Mouse (Mus musculus): ENCODE measurements at regions not wholly inside any gene's neighbourhood (a gene's known extent, or its start where the extent isn't known, plus 50 kb on each side); places are given as distances from the start of the nearest gene placed in this dataset.
"Not testable (repeated sequence)": the region's sequence is repeated elsewhere in the genome, so short reads cannot be mapped to it uniquely, and the experiment has no call there.

DNA sequence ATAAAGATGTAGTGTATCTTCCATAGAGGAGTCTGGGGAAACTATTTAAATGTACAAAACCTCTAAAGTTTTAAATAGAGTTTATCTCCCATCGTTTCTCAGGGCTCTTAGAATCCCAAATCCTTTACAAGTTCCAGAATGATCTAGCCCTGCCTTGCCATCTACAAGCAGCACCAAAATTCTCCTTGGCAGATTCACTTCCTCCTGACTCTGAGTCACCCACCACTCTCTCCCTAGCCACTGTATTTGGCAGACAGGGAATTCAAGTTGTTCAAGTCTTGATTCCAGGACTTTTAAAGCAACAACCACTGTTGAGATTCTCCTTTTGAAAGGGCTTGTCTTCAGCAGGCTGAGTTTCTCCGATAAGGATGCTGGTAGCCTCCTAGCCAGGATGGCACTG, 77.1 kb upstream of the Fam78b start:
- no peaks in the 10 kb centered on the region for H3K36me3 ChIP-seq
- H3K4me1 ChIP-seq: peaks cover 12% of the 10 kb centered on the region
- DNase-seq (ENCODE audit: low spot score): no peak
- H3K4me3 ChIP-seq: no peak overlapping the region
- no peaks in the 10 kb centered on the region for H3K27me3 ChIP-seq (ENCODE audit: low read depth, poor library complexity, severe bottlenecking)
- no peaks in the 10 kb centered on the region for H3K9me3 ChIP-seq (replicated peaks)
- no peak overlapping the region for H3K27ac ChIP-seq (replicated peaks)
- 89% methylated on average over 2 of the region's 2 CpGs for WGBS

DNA sequence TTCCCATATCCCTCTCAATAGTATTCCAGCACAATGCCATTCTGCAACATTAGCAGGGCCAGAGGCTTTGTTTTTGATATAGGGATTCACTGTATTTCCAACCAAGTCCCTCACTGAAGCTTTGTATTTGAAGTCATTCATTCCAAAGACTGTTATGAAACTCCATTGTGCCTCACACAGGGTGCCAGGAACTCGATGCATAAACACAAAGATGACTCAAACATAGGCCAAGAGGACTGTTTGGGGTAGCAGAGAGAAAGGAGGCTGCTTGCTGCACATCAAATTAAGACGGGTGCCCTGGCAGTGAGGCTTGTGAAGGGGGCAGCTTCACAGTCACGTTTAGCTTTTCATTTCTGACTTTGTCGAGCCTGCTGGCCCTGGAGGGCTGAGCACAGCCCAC, 75.1 kb upstream of the Fam78b start:
- H3K36me3 ChIP-seq: no peaks in the 10 kb centered on the region
- no peak for DNase-seq (ENCODE audit: low spot score)
- no peak overlapping the region for H3K27ac ChIP-seq (replicated peaks)
- no peak overlapping the region for H3K4me3 ChIP-seq
- H3K4me1 ChIP-seq: peaks cover 12% of the 10 kb centered on the region
- WGBS: 46% methylated on average over 4 of the region's 4 CpGs
- no peaks in the 10 kb centered on the region for H3K9me3 ChIP-seq (replicated peaks)
- H3K27me3 ChIP-seq (ENCODE audit: low read depth, poor library complexity, severe bottlenecking): no peaks in the 10 kb centered on the region

- not testable (repeated sequence) for H3K9me3 ChIP-seq (replicated peaks); H3K4me1 ChIP-seq; H3K27ac ChIP-seq (replicated peaks); H3K36me3 ChIP-seq; DNase-seq (ENCODE audit: low spot score); H3K27me3 ChIP-seq (ENCODE audit: low read depth, poor library complexity, severe bottlenecking)
- 66% methylated on average over 9 of the region's 9 CpGs for WGBS
- peak overlapping the region; percentile 41 for H3K4me3 ChIP-seq
These were observed 61.5 kb upstream of the Fam78b start for GRCm38 (mm10) chr1:166939744-166940143.

DNA sequence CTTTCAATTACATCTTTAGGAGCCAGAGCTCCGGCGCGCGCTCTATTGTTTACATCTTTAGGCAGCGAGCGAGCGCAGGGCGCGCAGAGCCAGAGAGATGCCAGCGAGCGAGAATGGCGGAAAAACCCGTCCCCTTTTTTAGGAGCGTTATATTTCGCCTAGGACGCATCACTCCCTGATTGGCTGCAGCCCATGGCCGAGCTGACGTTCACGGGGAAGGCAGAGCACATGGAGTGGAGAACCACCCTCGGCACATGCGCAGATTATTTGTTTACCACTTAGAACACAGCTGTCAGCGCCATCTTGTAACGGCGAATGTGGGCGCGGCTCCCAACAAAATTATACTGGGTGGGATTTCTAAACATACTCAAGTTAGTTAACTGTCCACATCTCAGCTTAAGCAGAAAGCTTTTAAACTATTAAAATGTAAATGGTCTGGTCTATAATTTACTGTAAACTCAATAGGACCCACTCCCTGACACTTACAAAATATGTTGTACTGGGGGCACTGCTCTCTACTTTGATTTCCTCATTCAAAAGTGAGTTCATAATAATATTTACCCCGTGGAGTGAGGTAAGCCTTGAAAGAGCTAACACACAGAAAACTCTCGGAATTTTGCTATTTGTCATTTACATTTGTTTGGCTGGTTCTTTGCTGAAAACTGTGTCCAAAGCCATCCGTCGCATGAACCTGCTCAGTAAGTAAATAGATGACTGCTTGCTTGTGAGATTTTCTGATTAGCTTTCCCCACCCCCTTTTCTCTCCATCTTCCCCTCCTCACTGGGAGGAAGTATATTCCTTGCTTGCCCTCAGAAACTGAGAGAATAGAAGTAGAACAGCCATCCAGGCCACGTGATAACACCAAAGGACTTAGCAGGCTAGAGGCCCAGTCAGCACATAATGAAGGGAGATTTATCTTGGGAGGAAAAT, 60.8 kb upstream of the Fam78b start:
- peak; percentile 20 for DNase-seq (ENCODE audit: low spot score)
- H3K27ac ChIP-seq (replicated peaks): 0 out of 2 replicates have a peak overlapping the region, but pooled peaks have one; percentile 42
- not testable (repeated sequence) for H3K4me1 ChIP-seq; H3K9me3 ChIP-seq (replicated peaks); H3K27me3 ChIP-seq (ENCODE audit: low read depth, poor library complexity, severe bottlenecking); H3K36me3 ChIP-seq
- WGBS: 64% methylated on average over 31 of the region's 31 CpGs
- peak overlapping the region; percentile 41 for H3K4me3 ChIP-seq

- no peak overlapping the region for H3K27ac ChIP-seq (replicated peaks)
- H3K4me1 ChIP-seq: no peaks in the 10 kb centered on the region
- no peak for DNase-seq (ENCODE audit: low spot score)
- no peaks in the 10 kb centered on the region for H3K36me3 ChIP-seq
- H3K4me3 ChIP-seq: no peak overlapping the region
- WGBS: 80% methylated on average over 1 of the region's 1 CpGs
- no peaks in the 10 kb centered on the region for H3K9me3 ChIP-seq (replicated peaks)
- H3K27me3 ChIP-seq (ENCODE audit: low read depth, poor library complexity, severe bottlenecking): no peaks in the 10 kb centered on the region
These were observed 59.0 kb upstream of the Fam78b start for GRCm38 (mm10) chr1:166942201-166942600.

DNA sequence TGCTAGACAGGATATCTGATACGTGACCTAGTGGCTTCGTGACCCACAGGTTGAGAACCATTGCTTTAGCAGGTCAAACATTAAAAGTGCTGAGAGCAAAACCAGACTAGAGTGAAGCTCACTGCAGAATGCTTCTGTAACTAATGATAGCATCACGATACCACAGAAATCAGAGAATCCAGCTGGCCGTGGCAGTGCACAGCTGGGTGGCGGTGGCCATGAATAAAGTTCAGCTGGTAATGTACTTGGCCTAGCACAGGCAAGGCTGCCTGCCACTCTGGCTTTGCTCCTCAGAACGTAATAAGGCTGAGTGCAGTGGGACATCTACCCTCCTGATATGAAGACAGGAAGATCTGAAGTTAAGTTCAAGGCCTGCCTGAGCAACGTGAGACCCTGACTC, 56.7 kb upstream of the Fam78b start:
- Histone ChIP-seq H3K9me3 (replicated peaks) (no peaks in the 10 kb centered on the region), H3K36me3 (no peaks in the 10 kb centered on the region), H3K4me3 (no peak overlapping the region), H3K4me1 (no peaks in the 10 kb centered on the region), H3K27me3 (ENCODE audit: low read depth, poor library complexity, severe bottlenecking) (no peaks in the 10 kb centered on the region), H3K27ac (replicated peaks) (no peak overlapping the region)
- 89% methylated on average over 7 of the region's 7 CpGs for WGBS
- DNase-seq (ENCODE audit: low spot score): no peak

GRCm38 (mm10) chr1:166947844-166948702, 53.1 kb upstream of the Fam78b start:
- Histone ChIP-seq H3K9me3 (replicated peaks) (no peaks in the 10 kb centered on the region), H3K4me1 (no peaks in the 10 kb centered on the region), H3K27ac (replicated peaks) (no peak overlapping the region), H3K4me3 (no peak overlapping the region), H3K27me3 (ENCODE audit: low read depth, poor library complexity, severe bottlenecking) (no peaks in the 10 kb centered on the region), H3K36me3 (no peaks in the 10 kb centered on the region)
- 83% methylated on average over 15 of the region's 15 CpGs for WGBS
- DNase-seq (ENCODE audit: low spot score): peak; percentile 16

Data from midbrain, embryonic 10.5 days (tissue).